Mouse (Mus musculus): ENCODE results near the gene Ascc1. TPM values are rescaled to one million over a fixed set of nuclear protein-coding genes. Genes with fewer than 3 reads are reported as not detected.

The Ascc1 gene
- total RNA-seq, 2 experiments from 2014 or later: 27.1 to 32.8 TPM

GRCm38 (mm10) chr10:60078561-60078917 lies 75.9 kb downstream of the Ascc1 start:
- peak; percentile 91 for DNase-seq

GRCm38 (mm10) chr10:60080171-60080570 lies 77.6 kb downstream of the Ascc1 start:
- no peak for DNase-seq

GRCm38 (mm10) chr10:60080601-60080981 lies 78.0 kb downstream of the Ascc1 start:
- no peak for DNase-seq

GRCm38 (mm10) chr10:60080982-60081825 lies 78.6 kb downstream of the Ascc1 start:
- DNase-seq: no peak

GRCm38 (mm10) chr10:60081905-60082304 lies 79.3 kb downstream of the Ascc1 start:
- peak; percentile 57 to 71 for DNase-seq

GRCm38 (mm10) chr10:60084065-60084464 lies 81.5 kb downstream of the Ascc1 start:
- DNase-seq: no peak

GRCm38 (mm10) chr10:60092311-60092710 lies 89.7 kb downstream of the Ascc1 start:
- no peak for DNase-seq

GRCm38 (mm10) chr10:60093751-60094150 lies 91.1 kb downstream of the Ascc1 start:
- no peak for DNase-seq

GRCm38 (mm10) chr10:60095558-60095957 lies 93.0 kb downstream of the Ascc1 start:
- DNase-seq: no peak

- DNase-seq: no peak
Measured at GRCm38 (mm10) chr10:60096302-60096701, 93.7 kb downstream of the Ascc1 start.

GRCm38 (mm10) chr10:60097146-60097545 lies 94.5 kb downstream of the Ascc1 start:
- no peak for DNase-seq

GRCm38 (mm10) chr10:60097774-60098173 lies 95.2 kb downstream of the Ascc1 start:
- no peak for DNase-seq

GRCm38 (mm10) chr10:60105391-60106145 lies 103.0 kb downstream of the Ascc1 start:
- DNase-seq: no peak

- peak; percentile 34 to 40 for DNase-seq
Measured at GRCm38 (mm10) chr10:60106146-60106530, 103.5 kb downstream of the Ascc1 start, which contains the start of gene Spock2. TSS of gene Spock2 (plus strand) at chr10:60106219.

GRCm38 (mm10) chr10:60106531-60107186 lies 104.1 kb downstream of the Ascc1 start:
- DNase-seq: peak; percentile 43 to 55

GRCm38 (mm10) chr10:60107448-60107847 lies 104.8 kb downstream of the Ascc1 start:
- peak; percentile 22 to 33 for DNase-seq

GRCm38 (mm10) chr10:60108321-60109111 lies 105.9 kb downstream of the Ascc1 start:
- DNase-seq: no peak

- no peak for DNase-seq
Measured at GRCm38 (mm10) chr10:60109336-60109735, 106.7 kb downstream of the Ascc1 start.

- DNase-seq: no peak
Measured at GRCm38 (mm10) chr10:60109989-60110388, 107.4 kb downstream of the Ascc1 start.

- DNase-seq: no peak
Measured at GRCm38 (mm10) chr10:60110908-60111475, 108.4 kb downstream of the Ascc1 start.

- DNase-seq: no peak
Measured at GRCm38 (mm10) chr10:60113965-60114690, 111.5 kb downstream of the Ascc1 start.
